ENCODE assay signal across 22 mouse cellular contexts in the genomic region with DNA sequence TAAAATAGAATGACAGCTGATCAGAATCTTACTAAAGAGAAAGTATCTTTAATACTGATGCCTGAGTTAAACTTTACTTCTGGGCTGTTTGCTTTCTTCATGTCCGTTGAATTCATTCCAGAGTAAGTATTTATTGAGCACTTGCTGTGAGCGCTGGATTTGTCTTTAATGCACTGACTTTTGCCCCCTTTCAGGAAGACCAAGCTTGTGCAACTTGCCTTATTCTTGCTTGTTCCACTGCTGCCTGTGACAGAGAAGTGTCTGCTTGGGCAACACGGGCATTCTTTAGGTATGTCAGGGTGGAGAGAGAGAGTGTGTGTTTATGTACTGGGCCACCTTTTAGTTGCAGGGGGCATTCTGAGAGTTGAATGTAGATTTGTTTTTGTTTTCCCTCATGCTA. TPM values are rescaled to one million over a fixed set of nuclear protein-coding genes. Genes with fewer than 3 reads are reported as not detected.
DNase-seq lines count a peak whose midpoint lies in the region; ATAC-seq and TF ChIP-seq lines count a peak whose summit lies in the region.
"Had no signal": no experiment of that assay in that cellular context is flagged by ENCODE, and none has a peak within 500 bp of the region (broad histone marks: within the 10 kb centered on the region; RNA-seq: fewer than 3 reads in every experiment).

No protein-coding gene starts in this region.

- 29% methylated on average over 3 of the region's 3 CpGs for WGBS in liver, adult 2 months
- 66% methylated on average over 3 of the region's 3 CpGs for WGBS in liver, postnatal 0 days (ENCODE audit: insufficient replicate concordance)
- 93% methylated on average over 3 of the region's 3 CpGs for WGBS in liver, embryonic 11.5 days

- peaks cover 49% of the 10 kb centered on the region for H3K36me3 ChIP-seq in liver, adult 2 months (ENCODE audit: control insufficient read depth, insufficient read depth, low read length)
- peaks cover 71% of the 10 kb centered on the region for H3K36me3 ChIP-seq in liver, postnatal 0 days (replicated peaks; ENCODE audit: insufficient read depth, low read length)
- peaks cover 56% of the 10 kb centered on the region for H3K36me3 ChIP-seq in liver, embryonic 11.5 days (ENCODE audit: control insufficient read depth, insufficient read depth, low read length)

- H3K9me3 ChIP-seq in liver, postnatal 0 days (ENCODE audit: low read length) = no peaks in the 10 kb centered on the region
- no peaks in the 10 kb centered on the region for H3K9me3 ChIP-seq in liver, embryonic 11.5 days (ENCODE audit: control insufficient read depth, low read length)
- H3K9me3 ChIP-seq: embryonic facial prominence, embryonic 13.5 days; embryonic facial prominence, embryonic 15.5 days; forebrain, embryonic 10.5 days; forebrain, embryonic 12.5 days had no signal

- no peak for TF ChIP-seq POLR2A in liver, adult 2 months (IDR thresholded peaks at IDR 0.05; ENCODE audit: extremely low read depth, insufficient read depth, low read length)

- no peak overlapping the region for H3K4me3 ChIP-seq in liver, adult 2 months (ENCODE audit: insufficient read depth, low read depth, low read length)
- H3K4me3 ChIP-seq in liver, postnatal 0 days (ENCODE audit: low read depth, low read length) = no peak overlapping the region
- no peak overlapping the region for H3K4me3 ChIP-seq in liver, embryonic 11.5 days (ENCODE audit: low read depth, low read length)
- H3K4me3 ChIP-seq: embryonic facial prominence, embryonic 13.5 days; embryonic facial prominence, embryonic 15.5 days; erythroblast, embryonic 14.5 days; forebrain, embryonic 10.5 days; forebrain, embryonic 12.5 days had no signal

- no peak overlapping the region for H3K4me2 ChIP-seq in liver, postnatal 0 days (ENCODE audit: low read depth, low read length)
- H3K4me2 ChIP-seq in liver, embryonic 11.5 days = no peak overlapping the region
- H3K4me2 ChIP-seq: embryonic facial prominence, embryonic 13.5 days; embryonic facial prominence, embryonic 15.5 days; forebrain, embryonic 12.5 days had no signal

- H3K9ac ChIP-seq in liver, adult 2 months (ENCODE audit: low read depth, low read length) = no peak overlapping the region
- H3K9ac ChIP-seq in liver, postnatal 0 days (replicated peaks) = no peak overlapping the region
- no peak overlapping the region for H3K9ac ChIP-seq in liver, embryonic 11.5 days (ENCODE audit: low read depth, low read length)
- H3K9ac ChIP-seq: embryonic facial prominence, embryonic 13.5 days; embryonic facial prominence, embryonic 15.5 days; forebrain, embryonic 12.5 days had no signal

- TF ChIP-seq EP300 in liver, postnatal 0 days (IDR thresholded peaks at IDR 0.05; ENCODE audit: low read depth) = no peak

- peak; percentile 78 for ATAC-seq in liver, postnatal 0 days
- no peak for ATAC-seq in liver, embryonic 11.5 days (replicated peaks; ENCODE audit: low FRiP score)
- ATAC-seq: forebrain, embryonic 14.5 days; forebrain, embryonic 16.5 days had no signal

- peak overlapping the region; percentile 50; the same call in 1 of the 2 replicates for H3K27ac ChIP-seq in liver, adult 2 months (replicated peaks; ENCODE audit: insufficient read depth, low read depth, low read length)
- H3K27ac ChIP-seq in liver, postnatal 0 days (ENCODE audit: low read depth) = no peak overlapping the region
- no peak overlapping the region for H3K27ac ChIP-seq in liver, embryonic 11.5 days (ENCODE audit: low read depth, low read length)
- H3K27ac ChIP-seq: embryonic facial prominence, embryonic 13.5 days; embryonic facial prominence, embryonic 15.5 days; forebrain, embryonic 10.5 days; forebrain, embryonic 12.5 days had no signal

- peaks cover 5% of the 10 kb centered on the region for H3K4me1 ChIP-seq in liver, adult 2 months (ENCODE audit: control insufficient read depth, insufficient read depth, low read length)
- no peaks in the 10 kb centered on the region for H3K4me1 ChIP-seq in liver, postnatal 0 days (ENCODE audit: insufficient read depth)
- no peaks in the 10 kb centered on the region for H3K4me1 ChIP-seq in liver, embryonic 11.5 days (replicated peaks; ENCODE audit: control insufficient read depth, insufficient read depth, low read length)
- H3K4me1 ChIP-seq: embryonic facial prominence, embryonic 13.5 days; embryonic facial prominence, embryonic 15.5 days; forebrain, embryonic 10.5 days; forebrain, embryonic 12.5 days had no signal

- H3K79me2 ChIP-seq in liver, adult 2 months (ENCODE audit: control insufficient read depth, insufficient read depth, low read length) = no peaks in the 10 kb centered on the region

- H3K27me3 ChIP-seq in liver, adult 2 months (ENCODE audit: control insufficient read depth, insufficient read depth, low read length) = no peaks in the 10 kb centered on the region
- no peaks in the 10 kb centered on the region for H3K27me3 ChIP-seq in liver, postnatal 0 days (ENCODE audit: insufficient read depth, low read length)
- no peaks in the 10 kb centered on the region for H3K27me3 ChIP-seq in liver, embryonic 11.5 days (replicated peaks; ENCODE audit: control insufficient read depth, insufficient read depth, low read length)
- H3K27me3 ChIP-seq: embryonic facial prominence, embryonic 13.5 days; embryonic facial prominence, embryonic 15.5 days; forebrain, embryonic 12.5 days had no signal

- no peak for TF ChIP-seq CTCF in liver, adult 2 months (IDR thresholded peaks at IDR 0.05; ENCODE audit: low read depth, low read length)
- TF ChIP-seq CTCF in liver, postnatal 0 days (IDR thresholded peaks at IDR 0.05; ENCODE audit: low read depth) = no peak

- DNase-seq in liver, adult 2 months (ENCODE audit: extremely low read depth, low read depth, low spot score) = peak; percentile 88
- no peak for DNase-seq in liver
- peak; percentile 15 for DNase-seq in liver, postnatal 0 days
- DNase-seq in liver, embryonic 11.5 days (ENCODE audit: low spot score) = no peak
- no peak for DNase-seq in right cerebral cortex, postnatal 4 days
- DNase-seq: adrenal gland, adult 2 months; adrenal gland, postnatal 10 days; adrenal gland, postnatal 25 days; cerebellum, adult 11 months; cerebellum, adult 18-20 months; cerebellum, adult 8-10 months; cerebellum, adult 9-11 months; cerebellum, postnatal 14 days; cerebellum, postnatal 36 days; embryo, embryonic 11 days had no signal

RNA-seq across cellular contexts. Expression of a gene that starts 22.2 kb away (rescaled TPM):
- total RNA-seq in liver, adult 2 months (2014; rRNA removed) = 14.9 and 16.4 TPM in 2 replicates
- polyA plus RNA-seq in liver, adult 2 months (2012; rRNA removed) = 4.6 and 6.3 TPM in 2 replicates
- 3.6 and 4.1 TPM in 2 replicates for polyA plus RNA-seq in liver, postnatal 0 days (2015; fragmentation: Nextera tagmentation; extraction: Ambion mirVana)
- 32.1 and 38.5 TPM in 2 replicates for polyA plus RNA-seq in liver, embryonic 11.5 days (2014; fragmentation: Nextera tagmentation; extraction: Ambion mirVana)

RNA-seq across cellular contexts. Expression of a gene that starts 32.3 kb away (rescaled TPM):
- 9.1 and 10.9 TPM in 2 replicates for total RNA-seq in liver, adult 2 months (2014; rRNA removed)
- polyA plus RNA-seq in liver, adult 2 months (2012; rRNA removed) = 5.5 and 6.6 TPM in 2 replicates
- 13.1 and 15.5 TPM in 2 replicates for polyA plus RNA-seq in liver, postnatal 0 days (2015; fragmentation: Nextera tagmentation; extraction: Ambion mirVana)
- polyA plus RNA-seq in liver, embryonic 11.5 days (2014; fragmentation: Nextera tagmentation; extraction: Ambion mirVana) = 49.1 and 51.5 TPM in 2 replicates

RNA-seq across cellular contexts. Expression of a gene that starts 37.6 kb away (rescaled TPM):
- 2.9 and 3.4 TPM in 2 replicates for total RNA-seq in liver, adult 2 months (2014; rRNA removed)
- 0.63 and 0.88 TPM in 2 replicates for polyA plus RNA-seq in liver, adult 2 months (2012; rRNA removed)
- 0.56 and 0.61 TPM in 2 replicates for polyA plus RNA-seq in liver, postnatal 0 days (2015; fragmentation: Nextera tagmentation; extraction: Ambion mirVana)
- polyA plus RNA-seq in liver, embryonic 11.5 days (2014; fragmentation: Nextera tagmentation; extraction: Ambion mirVana) = 3.3 and 4.9 TPM in 2 replicates

Comparison
In these comparisons a context has a peak if more than half of its experiments do, and no peak if none do; other contexts are left out.
1. DNase-seq: peak in liver, adult 2 months (single experiment) and liver, postnatal 0 days (single experiment); none in liver (single experiment), liver, embryonic 11.5 days (single experiment) and right cerebral cortex, postnatal 4 days (single experiment).